Mouse (Mus musculus): ENCODE results near the gene Madd. TPM values are rescaled to one million over a fixed set of nuclear protein-coding genes. Genes with fewer than 3 reads are reported as not detected.
A peak's percentile ranks its signal among the peaks of the same experiment; 100 is the strongest.

Madd gene
- polyA plus RNA-seq, 1 experiment from 2014 or later = 14.3 TPM

GRCm38 (mm10) chr2:91121011-91121410 is 62.6 kb downstream of the Madd start:
- no peak overlapping the region for H3K27ac ChIP-seq
- H3K4me2 ChIP-seq = no peak overlapping the region
- H3K36me3 ChIP-seq = no peaks in the 10 kb centered on the region
- no peak overlapping the region for H3K4me3 ChIP-seq (replicated peaks)
- H3K9me3 ChIP-seq = no peaks in the 10 kb centered on the region
- no peak for ATAC-seq (ENCODE audit: insufficient read depth, low FRiP score, low read depth)
- 82% methylated on average over 6 of the region's 6 CpGs for WGBS
- no peaks in the 10 kb centered on the region for H3K27me3 ChIP-seq (replicated peaks)
- H3K4me1 ChIP-seq = no peaks in the 10 kb centered on the region
- H3K9ac ChIP-seq = no peak overlapping the region

- no peak for ATAC-seq (ENCODE audit: insufficient read depth, low FRiP score, low read depth)
- Histone ChIP-seq H3K4me3 (replicated peaks) (no peak overlapping the region), H3K27me3 (replicated peaks) (no peaks in the 10 kb centered on the region), H3K9me3 (no peaks in the 10 kb centered on the region), H3K4me2 (no peak overlapping the region), H3K27ac (no peak overlapping the region), H3K9ac (no peak overlapping the region), H3K4me1 (no peaks in the 10 kb centered on the region), H3K36me3 (no peaks in the 10 kb centered on the region)
- 62% methylated on average over 6 of the region's 6 CpGs for WGBS
Observed at GRCm38 (mm10) chr2:91120261-91120671, 63.4 kb downstream of the Madd start.

DNA sequence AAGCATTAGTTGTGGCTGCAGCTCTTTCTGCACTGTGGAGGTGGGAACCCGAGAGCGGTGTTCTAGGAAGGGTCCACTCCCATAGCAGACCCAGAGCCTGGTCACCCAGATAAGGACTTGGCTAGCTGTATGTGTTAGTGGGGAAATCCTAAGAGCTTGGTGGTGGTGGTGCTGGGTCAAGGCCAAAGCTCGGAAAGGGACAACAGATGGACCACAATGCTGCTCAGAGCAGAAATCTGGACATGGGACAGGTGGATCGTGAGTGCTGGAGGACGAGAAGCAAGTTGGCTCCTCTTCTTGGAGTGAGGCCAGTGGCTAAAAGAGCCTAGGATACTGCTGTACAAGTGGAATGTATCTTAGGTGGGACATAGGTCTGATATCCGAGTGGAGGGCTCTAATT is 64.1 kb downstream of the Madd start:
- 81% methylated on average over 6 of the region's 6 CpGs for WGBS
- no peaks in the 10 kb centered on the region for H3K4me1 ChIP-seq
- H3K36me3 ChIP-seq = no peaks in the 10 kb centered on the region
- no peaks in the 10 kb centered on the region for H3K9me3 ChIP-seq
- no peak for ATAC-seq (ENCODE audit: insufficient read depth, low FRiP score, low read depth)
- H3K4me2 ChIP-seq = no peak overlapping the region
- no peak overlapping the region for H3K9ac ChIP-seq
- H3K27ac ChIP-seq = no peak overlapping the region
- H3K4me3 ChIP-seq (replicated peaks) = no peak overlapping the region
- H3K27me3 ChIP-seq (replicated peaks) = no peaks in the 10 kb centered on the region

- WGBS = 91% methylated on average over 19 of the region's 19 CpGs
- H3K9me3 ChIP-seq = no peaks in the 10 kb centered on the region
- H3K36me3 ChIP-seq = no peaks in the 10 kb centered on the region
- ATAC-seq (ENCODE audit: insufficient read depth, low FRiP score, low read depth) = no peak
- no peak overlapping the region for H3K4me3 ChIP-seq (replicated peaks)
- no peaks in the 10 kb centered on the region for H3K27me3 ChIP-seq (replicated peaks)
- no peaks in the 10 kb centered on the region for H3K4me1 ChIP-seq
- H3K9ac ChIP-seq = no peak overlapping the region
- H3K4me2 ChIP-seq = no peak overlapping the region
- H3K27ac ChIP-seq = no peak overlapping the region
Observed at GRCm38 (mm10) chr2:91119061-91119460, 64.6 kb downstream of the Madd start.

DNA sequence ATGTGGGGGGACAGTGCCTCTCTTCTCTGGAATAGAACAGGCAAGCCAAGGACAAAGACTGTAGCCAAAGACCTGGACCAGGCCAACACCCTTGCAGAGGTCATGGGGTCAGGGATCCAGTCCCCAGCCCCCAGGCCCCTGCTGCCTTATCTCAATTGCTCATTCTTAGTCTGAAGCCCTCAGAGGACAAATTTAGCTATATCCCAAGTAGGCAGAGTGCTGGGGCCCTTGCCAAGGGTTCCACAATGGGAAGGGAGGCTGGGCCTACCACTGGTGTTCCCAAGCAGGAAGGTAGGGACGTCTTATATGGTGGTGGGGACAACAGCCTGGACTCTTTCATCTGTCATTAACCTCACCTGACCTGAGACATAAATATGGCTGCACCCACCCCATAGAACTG is 65.0 kb downstream of the Madd start:
- H3K27ac ChIP-seq = no peak overlapping the region
- WGBS = 58% methylated on average over 1 of the region's 1 CpGs
- no peak for ATAC-seq (ENCODE audit: insufficient read depth, low FRiP score, low read depth)
- H3K9me3 ChIP-seq = no peaks in the 10 kb centered on the region
- no peak overlapping the region for H3K4me2 ChIP-seq
- no peak overlapping the region for H3K4me3 ChIP-seq (replicated peaks)
- no peak overlapping the region for H3K9ac ChIP-seq
- H3K4me1 ChIP-seq = no peaks in the 10 kb centered on the region
- no peaks in the 10 kb centered on the region for H3K36me3 ChIP-seq
- no peaks in the 10 kb centered on the region for H3K27me3 ChIP-seq (replicated peaks)

GRCm38 (mm10) chr2:91117585-91118275 is 65.9 kb downstream of the Madd start, which contains the start of gene Mybpc3:
Mybpc3 (plus strand) TSS chr2:91118144.
- WGBS = 82% methylated on average over 11 of the region's 11 CpGs
- no peak within 1 kb of the TSS for H3K4me3 ChIP-seq (replicated peaks)
- no peaks in the 10 kb centered on the region for H3K27me3 ChIP-seq (replicated peaks)
- ATAC-seq (ENCODE audit: insufficient read depth, low FRiP score, low read depth) = no peak
- H3K9ac ChIP-seq = no peak within 1 kb of the TSS
- no peak within 1 kb of the TSS for H3K27ac ChIP-seq
- H3K4me1 ChIP-seq = no peaks in the 10 kb centered on the region
- H3K4me2 ChIP-seq = no peak within 1 kb of the TSS
- H3K9me3 ChIP-seq = no peaks in the 10 kb centered on the region
- no peaks in the 10 kb centered on the region for H3K36me3 ChIP-seq

- Histone ChIP-seq H3K27ac (no peak overlapping the region), H3K36me3 (no peaks in the 10 kb centered on the region), H3K4me3 (replicated peaks) (no peak overlapping the region), H3K9me3 (no peaks in the 10 kb centered on the region), H3K9ac (no peak overlapping the region), H3K4me2 (no peak overlapping the region), H3K4me1 (no peaks in the 10 kb centered on the region), H3K27me3 (replicated peaks) (no peaks in the 10 kb centered on the region)
- WGBS = 83% methylated on average over 5 of the region's 5 CpGs
- no peak for ATAC-seq (ENCODE audit: insufficient read depth, low FRiP score, low read depth)
Observed at GRCm38 (mm10) chr2:91116842-91117241, 66.8 kb downstream of the Madd start.

GRCm38 (mm10) chr2:91115578-91115970 is 68.1 kb downstream of the Madd start:
- peak overlapping the region; percentile 96 for H3K4me2 ChIP-seq
- H3K4me1 ChIP-seq = no peaks in the 10 kb centered on the region
- no peak for ATAC-seq (ENCODE audit: insufficient read depth, low FRiP score, low read depth)
- H3K9me3 ChIP-seq = no peaks in the 10 kb centered on the region
- WGBS = 28% methylated on average over 12 of the region's 12 CpGs
- no peak overlapping the region for H3K27ac ChIP-seq
- H3K4me3 ChIP-seq (replicated peaks) = peak overlapping the region; percentile 49
- no peaks in the 10 kb centered on the region for H3K27me3 ChIP-seq (replicated peaks)
- H3K9ac ChIP-seq = peak overlapping the region; percentile 47
- no peaks in the 10 kb centered on the region for H3K36me3 ChIP-seq

DNA sequence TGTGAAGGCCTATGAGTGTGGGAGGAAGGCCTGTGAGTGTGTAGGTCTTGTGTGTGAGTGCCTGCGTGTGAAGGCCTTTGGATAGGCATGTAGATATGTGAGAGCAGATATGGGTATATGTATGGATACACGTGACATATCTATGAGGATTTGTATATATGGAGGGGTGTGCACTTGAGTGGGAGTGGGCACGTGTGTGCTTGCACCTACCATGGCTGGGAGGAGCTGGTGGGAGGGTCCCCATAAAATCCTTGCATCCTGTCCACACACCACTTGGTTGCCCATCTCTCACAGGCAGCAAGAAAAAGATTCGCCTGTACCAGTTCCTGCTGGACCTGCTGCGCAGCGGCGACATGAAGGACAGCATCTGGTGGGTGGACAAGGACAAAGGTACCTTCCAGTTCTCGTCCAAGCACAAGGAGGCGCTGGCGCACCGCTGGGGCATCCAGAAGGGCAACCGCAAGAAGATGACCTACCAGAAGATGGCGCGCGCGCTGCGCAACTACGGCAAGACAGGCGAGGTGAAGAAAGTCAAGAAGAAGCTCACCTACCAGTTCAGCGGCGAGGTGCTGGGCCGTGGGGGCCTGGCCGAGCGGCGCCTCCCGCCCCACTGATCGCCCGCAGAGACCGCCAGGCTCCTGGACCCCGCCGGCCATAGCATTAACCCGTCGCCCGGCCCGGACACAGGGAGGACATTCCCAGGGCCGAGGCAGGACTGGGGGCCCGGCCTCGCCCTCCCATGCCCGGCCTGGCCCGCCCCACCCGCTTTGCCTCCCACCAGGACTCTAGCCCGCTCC is 68.7 kb downstream of the Madd start:
- H3K4me1 ChIP-seq = no peaks in the 10 kb centered on the region
- H3K4me2 ChIP-seq = peak overlapping the region; percentile 96
- no peaks in the 10 kb centered on the region for H3K9me3 ChIP-seq
- no peaks in the 10 kb centered on the region for H3K36me3 ChIP-seq
- H3K4me3 ChIP-seq (replicated peaks) = peak overlapping the region; percentile 49
- no peaks in the 10 kb centered on the region for H3K27me3 ChIP-seq (replicated peaks)
- peak; percentile 75; the same call in 1 of the 2 replicates for ATAC-seq (ENCODE audit: insufficient read depth, low FRiP score, low read depth)
- peak overlapping the region; percentile 47 for H3K9ac ChIP-seq
- WGBS = 11% methylated on average over 40 of the region's 42 CpGs
- H3K27ac ChIP-seq = no peak overlapping the region

- Histone ChIP-seq H3K4me1 (no peaks in the 10 kb centered on the region), H3K9me3 (no peaks in the 10 kb centered on the region), H3K36me3 (no peaks in the 10 kb centered on the region), H3K27me3 (replicated peaks) (no peaks in the 10 kb centered on the region), H3K4me3 (replicated peaks) (no peak overlapping the region), H3K4me2 (no peak overlapping the region), H3K27ac (no peak overlapping the region), H3K9ac (no peak overlapping the region)
- 76% methylated on average over 6 of the region's 6 CpGs for WGBS
- no peak for ATAC-seq (ENCODE audit: insufficient read depth, low FRiP score, low read depth)
Observed at GRCm38 (mm10) chr2:91113852-91114251, 69.8 kb downstream of the Madd start.

GRCm38 (mm10) chr2:91113334-91113733 is 70.3 kb downstream of the Madd start:
- Histone ChIP-seq H3K4me1 (no peaks in the 10 kb centered on the region), H3K27ac (no peak overlapping the region), H3K36me3 (no peaks in the 10 kb centered on the region), H3K4me2 (no peak overlapping the region), H3K27me3 (replicated peaks) (no peaks in the 10 kb centered on the region), H3K9me3 (no peaks in the 10 kb centered on the region), H3K4me3 (replicated peaks) (no peak overlapping the region), H3K9ac (no peak overlapping the region)
- no peak for ATAC-seq (ENCODE audit: insufficient read depth, low FRiP score, low read depth)
- 68% methylated on average over 10 of the region's 10 CpGs for WGBS

- H3K27me3 ChIP-seq (replicated peaks) = no peaks in the 10 kb centered on the region
- no peaks in the 10 kb centered on the region for H3K36me3 ChIP-seq
- no peak overlapping the region for H3K27ac ChIP-seq
- H3K4me3 ChIP-seq (replicated peaks) = no peak overlapping the region
- H3K4me2 ChIP-seq = no peak overlapping the region
- ATAC-seq (ENCODE audit: insufficient read depth, low FRiP score, low read depth) = no peak
- 46% methylated on average over 4 of the region's 4 CpGs for WGBS
- no peaks in the 10 kb centered on the region for H3K9me3 ChIP-seq
- no peak overlapping the region for H3K9ac ChIP-seq
- no peaks in the 10 kb centered on the region for H3K4me1 ChIP-seq
Observed at GRCm38 (mm10) chr2:91112491-91112890, 71.1 kb downstream of the Madd start.
